In the genomic region with DNA sequence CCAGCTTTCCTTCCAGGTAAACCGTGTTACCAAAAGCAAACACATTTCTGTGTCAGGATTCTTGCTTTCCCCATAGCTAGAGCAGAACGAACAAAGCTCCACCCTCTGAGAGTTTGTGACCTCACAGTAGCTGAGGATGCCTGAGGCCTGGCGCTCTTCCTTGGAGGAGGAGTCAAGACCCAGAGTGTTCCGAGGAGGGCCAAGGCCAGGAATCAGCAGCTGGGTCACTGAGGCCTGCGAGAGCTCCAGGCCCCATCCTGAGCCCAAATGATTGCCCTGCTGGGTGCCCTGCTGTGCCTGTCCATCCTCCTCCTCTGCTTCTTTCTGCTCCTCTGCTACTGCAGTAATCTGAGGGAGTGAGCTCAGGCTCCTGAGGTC, we compare ENCODE assay signal across 15 mouse cellular contexts. TPM values are rescaled to one million over a fixed set of nuclear protein-coding genes. Genes with fewer than 3 reads are reported as not detected.
DNase-seq lines count a peak whose midpoint lies in the region; ATAC-seq and TF ChIP-seq lines count a peak whose summit lies in the region.
"Had no signal": no experiment of that assay in that cellular context is flagged by ENCODE, and none has a peak within 500 bp of the region (broad histone marks: within the 10 kb centered on the region; RNA-seq: fewer than 3 reads in every experiment).

No protein-coding gene starts in this region.

- H3K4me1 ChIP-seq in lung, embryonic 14.5 days (ENCODE audit: insufficient read depth): 0 out of 2 replicates have a peak, but pooled peaks cover 5% of the 10 kb centered on the region
- peaks cover under 1% of the 10 kb centered on the region; the same call in 1 of the 2 replicates for H3K4me1 ChIP-seq in intestine, embryonic 15.5 days (replicated peaks)

- H3K36me3 ChIP-seq in lung, embryonic 14.5 days (ENCODE audit: insufficient read depth): no peaks in the 10 kb centered on the region
- no peaks in the 10 kb centered on the region for H3K36me3 ChIP-seq in intestine, embryonic 15.5 days
- H3K36me3 ChIP-seq: embryonic facial prominence, embryonic 13.5 days; midbrain, embryonic 13.5 days had no signal

- H3K4me3 ChIP-seq in gastrocnemius, adult 2 months: no peak overlapping the region
- H3K4me3 ChIP-seq in lung, embryonic 14.5 days (ENCODE audit: low read depth, low read length): no peak overlapping the region
- H3K4me3 ChIP-seq in intestine, embryonic 15.5 days (replicated peaks): no peak overlapping the region
- H3K4me3 ChIP-seq: embryonic facial prominence, embryonic 13.5 days; heart, adult 2 months; midbrain, embryonic 13.5 days had no signal

- no peak overlapping the region for H3K9ac ChIP-seq in lung, embryonic 14.5 days
- H3K9ac ChIP-seq in intestine, embryonic 15.5 days: no peak overlapping the region; the same call in 1 of the 2 replicates
- H3K9ac ChIP-seq: embryonic facial prominence, embryonic 13.5 days; liver, embryonic 14.5 days; midbrain, embryonic 13.5 days had no signal

- 17% methylated on average over 5 of the region's 5 CpGs for WGBS in lung, embryonic 14.5 days
- 15% methylated on average over 5 of the region's 5 CpGs for WGBS in intestine, embryonic 15.5 days

- intact Hi-C loops in gastrocnemius, adult 2 months (cut with DNase I): no loop called here

- ATAC-seq in lung, embryonic 14.5 days (ENCODE audit: insufficient read depth): no peak
- no peak for ATAC-seq in intestine, embryonic 15.5 days
- ATAC-seq: forebrain, embryonic 16.5 days; midbrain, embryonic 13.5 days had no signal

- H3K27ac ChIP-seq in gastrocnemius, adult 2 months: no peak overlapping the region
- H3K27ac ChIP-seq in lung, embryonic 14.5 days (ENCODE audit: low read depth): no peak overlapping the region
- H3K27ac ChIP-seq in intestine, embryonic 15.5 days: no peak overlapping the region
- H3K27ac ChIP-seq: embryonic facial prominence, embryonic 13.5 days; heart, adult 2 months; liver, embryonic 14.5 days; midbrain, embryonic 13.5 days had no signal

- peaks cover 9% of the 10 kb centered on the region for H3K27me3 ChIP-seq in lung, embryonic 14.5 days (ENCODE audit: insufficient read depth, low read length)
- H3K27me3 ChIP-seq in intestine, embryonic 15.5 days (replicated peaks): peaks cover 7% of the 10 kb centered on the region

- peak; percentile 30 for DNase-seq in gastrocnemius, adult 2 months
- DNase-seq in gastrocnemius, postnatal 10 days: no peak
- DNase-seq in 3134 (ENCODE audit: extremely low read depth, insufficient read length, low spot score): peak; percentile 68
- peak; percentile 79 for DNase-seq in R1 (ENCODE audit: low read depth, low spot score)
- peak; percentile 46 for DNase-seq in lung, embryonic 14.5 days
- DNase-seq in right cerebral cortex, adult 2 months (ENCODE audit: low spot score in 2 of 2): no peak
- DNase-seq in frontal cortex, postnatal 25 days (ENCODE audit: low spot score in 2 of 2): no peak
- DNase-seq: cerebellum, adult 11-12 months; heart, adult 2 months; right cerebral cortex, postnatal 4 days had no signal

- no peaks in the 10 kb centered on the region for H3K9me3 ChIP-seq in lung, embryonic 14.5 days (ENCODE audit: low read depth, low read length)
- H3K9me3 ChIP-seq in intestine, embryonic 15.5 days: no peaks in the 10 kb centered on the region
- H3K9me3 ChIP-seq: embryonic facial prominence, embryonic 13.5 days; midbrain, embryonic 13.5 days had no signal

- no peak overlapping the region for H3K4me2 ChIP-seq in lung, embryonic 14.5 days
- H3K4me2 ChIP-seq in intestine, embryonic 15.5 days (replicated peaks): no peak overlapping the region
- H3K4me2 ChIP-seq: embryonic facial prominence, embryonic 13.5 days; midbrain, embryonic 13.5 days had no signal

- TF ChIP-seq CTCF in gastrocnemius, adult 2 months (IDR thresholded peaks at IDR 0.05): no peak
- TF ChIP-seq CTCF in lung, embryonic 14.5 days (IDR thresholded peaks at IDR 0.05; ENCODE audit: low read depth): no peak

RNA-seq across cellular contexts. Expression of gene Snhg11, which starts 5.3 kb away (rescaled TPM):
- total RNA-seq in gastrocnemius, adult 2 months (2021): under 1 TPM in 1 of 2 experiments, not detected in 1; 0.17 TPM
- 1 to 10 TPM in 1 of 2 experiments, under 1 TPM in 1; 0.68 to 1.1 TPM for total RNA-seq in gastrocnemius, postnatal 10 days (2021)
- 0.96 and 1.7 TPM in 2 replicates for polyA plus RNA-seq in lung, embryonic 14.5 days (2014; fragmentation: Nextera tagmentation; extraction: Ambion mirVana)
- 4.8 and 7.0 TPM in 2 replicates for polyA plus RNA-seq in intestine, embryonic 15.5 days (2015; fragmentation: Nextera tagmentation; extraction: Ambion mirVana)

RNA-seq across cellular contexts. Expression of gene Ralgapb, which starts 39.5 kb away (rescaled TPM):
- 10 to 100 TPM; 27.9 to 38.2 TPM for total RNA-seq in gastrocnemius, adult 2 months (2021)
- total RNA-seq in gastrocnemius, postnatal 10 days (2021): 10 to 100 TPM; 19.1 to 26.0 TPM
- polyA plus RNA-seq in lung, embryonic 14.5 days (2014; fragmentation: Nextera tagmentation; extraction: Ambion mirVana): 19.7 and 22.1 TPM in 2 replicates
- 14.3 and 15.0 TPM in 2 replicates for polyA plus RNA-seq in intestine, embryonic 15.5 days (2015; fragmentation: Nextera tagmentation; extraction: Ambion mirVana)

Comparison
In these comparisons a context has a peak if more than half of its experiments do, and no peak if none do; other contexts are left out.
1. DNase-seq: peak in gastrocnemius, adult 2 months (single experiment), 3134 (single experiment), R1 (single experiment) and lung, embryonic 14.5 days (single experiment); none in gastrocnemius, postnatal 10 days (single experiment), right cerebral cortex, adult 2 months (0 of 2) and frontal cortex, postnatal 25 days (0 of 2).